Mouse (Mus musculus): Measurements from ENCODE around the gene Gdpd1.
A peak's percentile ranks its signal among the peaks of the same experiment; 100 is the strongest.
"Not testable (repeated sequence)": the region's sequence is repeated elsewhere in the genome, so short reads cannot be mapped to it uniquely, and the experiment has no call there.

Gene Gdpd1

DNA sequence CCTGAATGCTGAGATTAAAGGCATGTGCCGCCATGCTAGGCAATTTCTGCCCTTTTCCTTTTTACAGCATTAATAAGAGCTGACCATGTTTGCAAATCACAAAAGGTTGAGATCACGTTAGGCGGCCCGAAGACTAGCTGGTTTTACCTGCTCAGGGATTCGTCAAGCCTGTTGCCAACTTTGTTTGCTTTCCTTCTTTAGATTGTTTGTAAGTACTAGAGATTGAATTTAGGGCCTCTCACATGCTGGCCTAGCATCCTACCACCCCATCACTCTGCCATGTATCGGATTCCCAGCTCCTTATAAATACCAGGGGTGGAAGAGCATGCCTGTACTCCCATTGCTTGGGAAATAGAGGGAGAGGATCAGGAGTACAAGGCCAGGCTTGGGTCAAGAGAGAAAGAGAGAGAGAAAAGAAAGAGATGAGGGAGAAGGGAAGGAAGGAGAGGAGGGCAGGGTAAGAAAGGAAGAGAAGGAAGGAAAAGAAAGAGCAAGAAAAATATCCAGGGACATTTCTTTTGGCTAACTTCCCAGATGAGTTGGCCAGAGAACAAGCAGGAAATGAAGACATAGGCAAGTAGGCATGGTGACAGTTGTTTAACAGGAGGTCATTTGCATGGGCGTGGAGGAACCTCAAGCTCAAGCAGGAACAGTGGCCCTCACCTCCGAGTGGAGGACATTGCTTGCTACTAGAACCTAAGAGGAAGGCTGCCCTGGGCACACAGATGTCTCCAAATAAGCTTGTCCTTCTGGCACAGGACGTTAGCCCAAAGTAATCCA is 47.6 kb downstream of the Gdpd1 start:
- peak in 1 of 2 experiments; percentile 73 for DNase-seq (ENCODE audit: inconsistent age in 2 of 2, low spot score in 1 of 2)

DNA sequence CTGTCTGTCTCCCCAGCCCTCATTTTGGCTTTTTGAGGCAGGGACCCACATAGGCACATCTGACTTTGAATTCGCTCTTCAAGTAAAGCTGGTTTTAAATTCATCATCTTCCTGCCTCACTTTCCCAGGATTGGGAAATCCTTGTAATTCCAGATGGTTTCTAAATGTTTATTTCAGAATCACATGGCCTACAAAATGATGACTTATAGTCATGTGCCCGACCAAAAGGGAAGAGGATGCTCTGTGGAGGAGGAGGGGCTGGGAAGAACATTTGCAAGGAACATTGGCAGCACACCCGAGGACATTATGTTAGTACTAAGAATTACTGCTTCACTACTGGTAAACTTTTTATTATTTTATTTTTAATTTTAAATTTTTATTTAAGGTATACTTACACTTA is 48.5 kb downstream of the Gdpd1 start:
- DNase-seq (ENCODE audit: inconsistent age in 2 of 2, low spot score in 1 of 2) = no peak

DNA sequence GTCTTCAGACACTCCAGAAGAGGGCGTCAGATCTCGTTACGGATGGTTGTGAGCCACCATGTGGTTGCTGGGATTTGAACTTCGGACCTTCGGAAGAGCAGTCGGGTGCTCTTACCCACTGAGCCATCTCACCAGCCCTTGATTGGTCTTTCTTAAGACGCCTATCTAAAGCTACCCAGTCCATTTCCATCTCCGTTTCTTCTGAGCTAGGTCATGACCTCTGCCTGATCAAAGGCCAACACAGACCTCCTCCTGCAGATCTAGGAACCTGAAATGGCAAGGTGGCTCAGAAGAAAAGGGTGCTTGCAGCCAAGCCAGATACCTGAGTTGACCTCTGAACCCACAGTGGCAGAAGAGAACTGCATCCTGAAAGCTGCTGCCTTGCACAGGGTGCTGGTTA is 50.6 kb downstream of the Gdpd1 start:
- DNase-seq (ENCODE audit: inconsistent age in 2 of 2, low spot score in 1 of 2) = not testable (repeated sequence)

DNA sequence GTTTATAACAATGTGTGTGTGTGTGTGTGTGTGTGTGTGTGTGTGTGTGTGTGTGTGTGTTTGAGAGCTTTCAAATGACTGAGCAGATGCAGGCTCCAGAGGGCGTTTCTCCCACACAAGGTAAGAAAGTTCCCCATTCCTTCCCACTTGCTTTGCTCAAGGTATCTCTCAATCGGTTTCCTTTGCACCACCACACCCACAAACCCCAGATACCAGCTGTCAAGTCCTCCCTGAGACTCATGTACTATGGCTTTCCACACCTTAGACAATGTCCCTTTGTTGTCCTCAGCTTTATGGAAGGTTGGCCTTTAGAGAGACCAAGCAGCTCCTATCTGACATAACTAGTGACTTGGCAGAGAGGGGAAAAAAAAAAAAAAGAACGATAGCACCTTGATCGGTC is 51.1 kb downstream of the Gdpd1 start:
- no peak for DNase-seq (ENCODE audit: inconsistent age in 2 of 2, low spot score in 1 of 2)

DNA sequence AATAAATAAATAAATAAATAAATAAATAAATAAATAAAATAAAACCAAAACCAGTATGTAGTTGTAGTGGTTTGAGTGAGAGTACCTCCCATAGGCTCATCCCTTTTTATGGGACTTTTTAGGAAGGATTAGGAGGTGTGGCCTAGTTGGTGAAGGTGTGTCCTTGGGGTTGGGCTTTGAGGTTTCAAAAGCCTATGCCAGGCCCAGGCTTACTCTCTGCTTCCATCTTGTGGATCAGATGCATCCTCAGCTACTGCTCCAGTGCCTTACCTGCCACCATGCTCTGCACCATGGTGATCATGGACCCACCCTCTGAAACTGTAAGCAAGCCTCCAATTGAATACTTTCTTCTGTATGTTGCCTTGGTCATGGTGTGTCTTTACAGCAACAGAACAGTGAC is 52.3 kb downstream of the Gdpd1 start:
- DNase-seq (ENCODE audit: inconsistent age in 2 of 2, low spot score in 1 of 2) = no peak

DNA sequence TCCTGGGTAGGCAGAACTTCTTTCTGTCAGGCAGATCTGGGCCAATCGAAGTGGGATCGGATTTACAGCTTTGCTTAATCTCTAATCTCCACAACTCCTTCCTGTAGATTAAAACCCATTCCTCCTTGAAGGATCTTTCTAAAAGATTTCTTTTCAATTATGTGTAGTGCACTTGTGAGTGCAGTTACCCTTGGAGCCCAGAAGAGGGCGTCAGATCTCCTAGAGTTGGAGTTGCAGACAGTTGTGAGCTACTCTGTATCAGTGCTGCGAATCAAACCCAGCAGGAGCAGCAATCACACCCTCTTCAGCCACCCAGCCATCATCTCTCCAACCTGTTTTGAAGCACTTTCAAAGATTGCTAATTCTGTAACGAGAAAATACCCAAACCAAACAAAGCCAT is 53.4 kb downstream of the Gdpd1 start:
- DNase-seq (ENCODE audit: inconsistent age in 2 of 2, low spot score in 1 of 2) = no peak

DNA sequence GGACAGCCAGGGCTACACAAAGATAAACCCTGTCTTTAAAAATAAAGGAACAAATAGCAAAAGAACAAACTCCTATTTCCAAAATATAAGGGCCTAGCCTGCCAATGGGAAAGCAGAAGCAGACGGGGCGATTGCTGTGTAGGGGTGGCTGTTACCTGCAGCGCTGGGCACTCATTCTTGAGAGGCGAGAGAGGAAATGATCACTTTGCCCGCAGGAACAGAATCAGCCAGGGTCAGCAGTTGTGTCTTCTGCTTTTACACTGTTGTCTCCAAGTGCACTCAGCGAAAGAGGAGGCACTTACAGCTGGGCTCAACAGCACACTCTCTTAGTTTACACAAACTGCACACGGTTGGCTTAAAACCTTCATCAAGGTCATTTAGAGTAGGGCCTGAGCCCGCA is 54.4 kb downstream of the Gdpd1 start:
- DNase-seq (ENCODE audit: inconsistent age in 2 of 2, low spot score in 1 of 2) = no peak

DNA sequence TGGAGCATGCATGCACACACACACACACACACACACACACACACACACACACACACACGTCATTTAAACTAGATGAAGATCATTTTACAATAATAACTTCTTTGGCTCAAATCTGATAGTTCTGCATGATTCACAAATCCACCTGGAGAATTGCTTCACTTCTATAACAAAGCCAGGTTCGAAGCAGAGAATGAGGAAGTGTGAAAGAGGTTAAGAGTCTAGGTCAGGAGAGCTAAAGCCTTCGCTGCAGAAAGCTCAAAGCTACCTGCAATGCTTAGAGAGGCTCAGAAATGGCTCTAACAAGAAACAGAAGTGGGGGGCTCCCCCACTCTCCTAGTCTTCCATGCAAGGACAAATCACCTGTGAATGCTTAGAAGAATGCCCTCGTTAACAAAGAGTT is 55.8 kb downstream of the Gdpd1 start:
- DNase-seq (ENCODE audit: inconsistent age in 2 of 2, low spot score in 1 of 2) = no peak

DNA sequence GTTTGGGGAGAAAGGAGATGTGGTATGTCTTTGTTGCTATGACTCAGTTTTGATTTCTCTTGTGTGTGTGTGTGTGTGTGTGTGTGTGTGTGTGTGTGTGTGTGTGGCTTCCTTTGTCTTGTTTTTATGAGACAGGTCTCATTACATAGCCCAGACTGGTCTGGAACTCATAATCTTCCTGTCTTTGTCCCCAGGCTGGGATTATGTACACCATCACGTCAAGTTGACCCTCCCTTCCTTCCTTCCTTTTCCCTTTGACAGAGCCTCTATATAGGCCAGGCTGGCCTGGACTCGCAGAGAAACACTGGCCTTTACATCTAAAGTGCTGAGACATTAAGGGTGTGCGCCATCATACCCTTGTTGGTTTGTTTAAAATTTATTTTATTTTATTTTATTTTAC is 58.2 kb downstream of the Gdpd1 start:
- DNase-seq (ENCODE audit: inconsistent age in 2 of 2, low spot score in 1 of 2) = no peak

DNA sequence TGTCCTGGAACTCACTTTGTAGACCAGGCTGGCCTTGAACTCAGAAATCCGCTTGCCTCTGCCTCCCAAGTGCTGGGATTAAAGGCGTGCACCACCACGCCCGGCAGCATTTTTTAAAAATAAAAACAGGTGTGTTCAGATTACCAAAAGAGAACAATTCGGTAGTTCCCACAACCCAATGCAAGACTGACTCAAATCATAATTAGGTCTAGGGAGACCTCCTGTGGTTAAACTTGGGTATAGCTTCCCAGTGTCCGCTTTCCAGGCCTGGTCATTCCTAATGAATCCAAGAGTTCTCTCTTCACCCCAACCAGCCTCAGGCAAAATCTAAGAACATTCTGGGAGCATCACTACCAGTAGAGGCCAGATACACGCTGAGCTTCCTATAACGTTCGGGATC is 63.4 kb downstream of the Gdpd1 start:
- peak; percentile 62 to 92 for DNase-seq (ENCODE audit: inconsistent age in 2 of 2, low spot score in 1 of 2)

DNA sequence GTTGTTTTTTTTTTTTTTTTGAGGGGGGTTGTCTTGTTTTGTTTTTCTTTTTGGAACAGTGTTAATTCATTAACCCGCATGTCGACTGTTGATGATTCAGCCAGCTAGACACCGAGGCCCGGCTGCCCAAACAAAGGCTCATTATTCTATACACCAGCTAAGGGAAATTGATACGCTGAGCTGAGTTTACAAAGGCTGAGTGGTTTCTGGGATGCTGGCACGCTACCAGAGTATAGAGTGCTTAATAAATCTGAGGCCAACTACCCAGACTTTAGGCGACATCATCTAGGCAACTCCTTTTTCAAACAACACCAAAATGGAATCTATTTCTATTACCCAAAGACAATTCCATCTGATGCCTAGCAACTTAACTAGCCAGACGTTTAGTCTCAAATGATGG is 66.5 kb downstream of the Gdpd1 start:
- DNase-seq (ENCODE audit: inconsistent age in 2 of 2, low spot score in 1 of 2) = no peak

DNA sequence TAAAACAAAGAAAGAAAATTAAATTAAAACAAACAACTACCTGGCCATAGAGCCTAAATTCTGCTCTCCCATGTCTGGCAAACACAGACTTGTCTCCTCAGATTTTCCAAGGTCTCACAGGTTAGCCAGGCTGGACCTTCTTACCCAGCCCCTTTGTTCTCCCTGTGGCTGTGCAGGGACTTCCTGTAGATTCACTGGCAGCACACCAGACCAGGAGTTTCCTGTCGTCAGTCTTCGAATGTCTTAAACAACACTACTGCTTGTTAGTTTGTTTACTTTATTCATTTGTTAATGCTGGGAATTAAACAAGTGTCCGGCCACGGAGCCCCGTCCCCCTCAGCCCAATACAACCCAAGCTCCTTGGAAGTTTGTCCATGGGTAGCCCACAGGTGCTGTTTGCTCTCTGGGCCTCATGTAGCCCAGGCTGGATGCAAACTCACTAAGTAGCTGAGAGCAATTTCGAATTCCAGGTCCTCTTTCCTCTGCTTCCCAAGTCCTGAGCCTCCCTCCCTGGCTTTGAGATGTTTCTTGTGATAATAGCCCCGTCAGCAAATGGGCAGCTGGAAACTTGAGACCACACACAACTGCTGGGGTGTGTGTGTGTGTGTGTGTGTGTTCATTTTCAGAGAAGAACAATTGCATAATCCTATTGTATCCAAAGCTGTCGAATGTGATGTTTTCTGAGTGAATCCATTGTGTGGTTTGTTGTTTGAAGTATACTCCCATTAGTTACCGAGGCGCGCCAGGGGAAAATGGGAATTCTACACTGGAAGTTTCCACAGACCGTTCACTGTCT is 68.7 kb downstream of the Gdpd1 start:
- no peak for DNase-seq (ENCODE audit: inconsistent age in 2 of 2, low spot score in 1 of 2)

DNA sequence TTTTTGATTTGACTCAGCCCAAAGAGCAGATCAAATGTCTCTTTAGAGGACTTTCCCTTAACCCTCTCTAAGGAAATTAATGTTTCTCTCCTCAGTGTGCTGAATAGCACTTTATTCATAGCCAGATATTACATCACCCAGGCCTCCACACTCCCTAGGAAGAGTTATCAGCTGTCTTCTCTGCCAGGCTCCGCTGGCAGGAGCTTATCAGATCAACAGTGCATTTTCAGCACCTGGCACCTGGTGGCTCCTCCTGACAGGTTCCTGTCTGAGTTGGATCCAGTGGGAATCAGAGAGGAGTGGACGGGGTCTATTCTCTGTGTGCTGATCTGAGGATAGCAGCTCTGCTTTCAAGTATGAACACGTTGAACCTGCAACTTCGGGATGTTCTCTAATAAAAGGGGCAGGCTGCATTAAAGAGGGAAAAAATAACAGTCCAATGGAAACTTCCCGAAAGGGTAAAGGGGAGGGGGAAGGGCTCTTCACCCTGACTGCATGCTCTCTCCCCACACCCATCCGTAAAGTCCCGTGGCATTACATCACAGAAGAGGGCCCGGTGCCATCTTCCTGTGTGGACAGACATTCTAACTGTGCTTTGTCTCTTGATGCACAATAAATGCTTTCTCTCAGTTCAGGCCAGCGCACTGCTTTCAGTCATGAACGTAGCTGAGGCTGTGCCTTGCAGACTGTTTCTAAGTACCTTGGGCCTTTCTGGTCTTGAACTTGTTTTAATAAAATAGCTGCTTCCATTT is 71.6 kb downstream of the Gdpd1 start:
- peak in 1 of 2 experiments; percentile 38 for DNase-seq (ENCODE audit: inconsistent age in 2 of 2, low spot score in 1 of 2)

DNA sequence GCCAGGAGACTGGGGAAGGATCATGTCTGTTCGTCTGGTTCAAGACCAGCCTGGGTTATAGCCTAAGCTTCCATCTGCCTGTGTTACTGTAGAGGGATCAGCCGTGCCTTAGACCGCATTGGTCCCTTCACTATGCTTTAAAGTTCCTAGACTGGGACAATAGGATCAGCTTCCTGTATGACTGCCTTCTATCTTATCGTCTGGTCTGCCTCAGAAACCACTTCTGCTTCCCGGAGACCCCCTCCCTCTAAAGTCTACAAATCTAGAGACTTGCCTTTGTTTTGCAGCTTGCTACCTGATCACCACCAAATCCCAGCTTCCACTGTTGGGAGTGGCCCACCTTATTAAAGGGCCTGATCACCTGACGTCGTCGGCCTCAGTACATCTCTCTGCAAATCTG is 72.6 kb downstream of the Gdpd1 start:
- DNase-seq (ENCODE audit: inconsistent age in 2 of 2, low spot score in 1 of 2) = no peak

DNA sequence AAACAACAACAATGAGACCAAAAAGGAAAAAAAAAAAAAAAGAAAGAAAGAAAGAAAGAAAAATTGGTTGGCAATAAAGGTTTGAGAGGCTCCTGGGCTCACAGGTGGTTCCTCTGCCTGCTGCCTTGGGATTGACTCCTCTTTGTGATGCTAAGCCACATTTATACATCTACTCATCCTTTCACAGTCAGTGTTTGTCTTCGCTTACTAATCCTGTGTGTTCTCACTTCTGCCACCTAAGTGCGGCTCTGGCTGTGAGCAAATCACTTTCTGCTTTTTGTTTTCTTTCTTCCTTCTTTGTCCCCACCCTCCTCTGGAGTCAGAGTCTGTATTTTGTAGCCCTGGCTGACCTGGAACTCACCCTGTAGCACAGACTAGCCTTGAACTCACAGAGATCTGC is 77.6 kb downstream of the Gdpd1 start:
- DNase-seq (ENCODE audit: inconsistent age in 2 of 2, low spot score in 1 of 2) = no peak

DNA sequence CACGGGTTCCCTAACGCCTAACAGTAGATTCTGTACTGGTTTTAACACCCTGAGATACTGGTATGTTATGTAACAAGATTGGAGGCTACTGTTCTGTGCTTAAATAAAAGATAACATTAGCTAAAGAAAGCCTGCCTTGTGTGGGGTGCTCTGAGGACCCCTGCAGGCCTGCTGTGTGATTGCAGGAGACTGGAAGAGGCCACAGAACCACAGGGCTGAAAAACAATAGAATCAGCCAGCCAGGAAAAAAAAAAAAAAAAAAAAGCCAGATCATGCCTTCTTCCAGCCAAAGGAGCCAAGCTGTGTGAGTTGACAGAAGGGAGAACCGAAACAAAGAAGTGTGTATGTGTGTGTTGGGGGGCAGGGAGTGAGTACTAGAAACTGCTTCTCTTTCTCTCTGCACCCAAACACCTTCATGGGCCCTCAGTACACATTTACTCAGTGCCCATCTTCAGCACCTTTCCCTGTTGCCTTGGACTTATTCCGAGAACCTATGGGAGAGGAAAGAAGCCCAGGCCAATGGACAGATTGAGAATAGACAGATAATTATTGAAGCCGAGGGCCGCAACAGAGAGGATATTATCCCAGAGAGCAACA is 78.1 kb downstream of the Gdpd1 start:
- DNase-seq (ENCODE audit: inconsistent age in 2 of 2, low spot score in 1 of 2) = peak; percentile 70 to 88

DNA sequence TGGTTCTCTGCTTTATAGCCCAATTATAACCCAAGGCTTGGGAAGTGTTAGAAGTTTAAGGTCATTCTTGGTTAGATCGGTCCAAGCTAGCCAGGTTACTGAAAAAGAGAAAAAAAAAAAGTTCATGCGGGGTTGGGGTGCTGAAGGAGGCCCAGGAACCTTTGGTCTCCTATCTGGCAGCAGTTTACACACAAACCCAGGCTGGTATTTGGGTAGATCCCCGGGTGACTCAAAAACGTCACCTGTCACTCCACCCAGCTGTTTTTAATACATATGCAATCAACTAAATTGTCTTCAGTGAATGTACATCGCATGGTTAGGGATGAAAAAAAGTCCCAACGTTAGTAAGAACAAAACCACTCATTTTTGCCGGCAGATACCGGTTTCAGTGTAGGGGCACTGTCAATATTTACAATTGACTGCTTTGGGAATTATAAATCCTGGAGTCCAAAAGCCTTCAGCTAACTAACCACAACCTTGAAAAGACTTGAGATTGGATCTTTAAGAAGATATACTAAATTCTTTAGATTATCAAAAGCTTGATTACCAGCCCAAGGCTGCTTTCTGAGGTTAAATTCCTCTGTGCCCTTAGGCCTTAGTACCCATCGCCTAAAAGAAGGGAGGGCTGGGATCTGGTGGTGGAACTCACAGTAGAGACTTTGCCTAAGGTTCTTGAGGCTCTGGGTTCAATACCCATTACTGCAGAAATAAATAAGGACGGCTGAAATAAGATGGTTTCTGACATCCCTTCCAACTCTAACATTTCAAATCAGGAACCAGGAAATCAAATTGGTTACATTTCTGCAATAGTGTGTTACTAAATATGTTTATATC is 78.9 kb downstream of the Gdpd1 start:
- DNase-seq (ENCODE audit: inconsistent age in 2 of 2, low spot score in 1 of 2) = peak in 1 of 2 experiments; percentile 60

DNA sequence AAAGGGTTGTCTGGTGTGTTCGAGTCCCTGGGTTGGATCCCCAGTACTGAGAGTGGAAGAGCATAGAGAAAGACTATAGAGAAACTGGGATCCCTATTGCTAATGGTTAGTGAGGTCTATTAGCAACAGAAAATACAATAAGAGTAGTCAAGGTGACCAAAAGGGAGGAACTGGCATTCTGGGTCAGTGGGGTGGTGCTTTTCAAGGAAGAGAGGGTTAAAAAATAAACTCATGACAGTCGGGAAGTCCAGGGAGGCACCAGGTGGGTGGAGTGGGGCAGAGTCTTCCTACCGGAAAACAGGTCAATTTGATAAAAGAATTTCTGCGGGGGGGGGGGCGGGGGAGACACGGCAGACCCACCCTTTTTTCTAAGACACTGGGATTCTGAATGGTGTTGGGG is 79.5 kb downstream of the Gdpd1 start:
- no peak for DNase-seq (ENCODE audit: inconsistent age in 2 of 2, low spot score in 1 of 2)

DNA sequence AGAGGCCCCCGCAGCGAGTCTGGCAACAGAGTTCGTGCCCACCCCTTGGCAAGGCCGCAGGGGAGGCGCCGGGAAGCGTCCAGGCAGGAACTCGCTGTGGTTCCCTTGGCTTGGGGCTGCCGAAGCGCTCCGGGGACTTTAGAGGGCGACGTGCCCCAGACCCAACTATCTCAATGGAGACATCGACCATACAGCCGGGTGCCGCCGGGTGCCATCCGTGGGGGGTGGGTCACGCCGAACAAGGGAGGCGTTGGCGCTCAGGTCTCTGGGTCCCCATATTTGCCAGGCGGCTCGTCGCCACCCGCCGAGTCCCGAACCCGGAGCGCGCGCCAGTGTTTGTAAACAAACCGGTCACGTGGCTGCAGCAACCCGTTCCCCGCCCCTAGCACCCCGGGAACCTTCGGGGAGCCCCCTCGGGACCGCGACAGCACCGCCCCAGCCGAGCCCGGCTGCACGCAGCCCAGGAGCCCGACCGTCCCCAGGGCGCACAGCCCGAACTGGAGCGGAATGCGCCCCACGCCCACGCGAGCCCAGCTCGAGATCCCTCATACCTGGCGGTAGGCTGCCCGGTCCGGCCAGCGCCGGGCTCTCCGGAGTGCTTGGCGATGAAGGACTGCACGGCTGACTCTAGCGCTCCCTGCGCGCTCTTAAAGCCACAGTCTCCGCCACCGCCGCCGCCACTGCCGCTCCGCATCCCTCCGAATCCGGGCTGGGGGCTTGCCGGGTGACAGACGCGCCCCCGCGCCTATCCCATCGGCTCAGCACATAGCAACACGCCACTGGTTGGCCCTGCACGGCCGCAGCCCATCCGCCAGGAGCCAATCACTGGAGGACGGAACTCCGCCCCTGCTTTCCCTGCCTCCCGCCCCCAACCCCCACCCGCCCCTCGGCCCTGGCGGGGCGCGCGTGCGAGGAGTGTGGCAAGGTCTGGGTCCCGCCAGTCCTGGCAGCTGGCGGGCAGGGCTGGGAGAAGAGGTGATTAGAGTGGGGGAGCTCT is 80.5 kb downstream of the Gdpd1 start, which contains the start of gene Ypel2:
TSS of gene Ypel2 (minus strand) at position 667 of the 997 bp plus-strand sequence.
- DNase-seq (ENCODE audit: inconsistent age in 2 of 2, low spot score in 1 of 2) = peak; percentile 98
